Mouse (Mus musculus) midbrain, embryonic 13.5 days (tissue): ENCODE results near the gene Sumo3. TPM values are rescaled to one million over a fixed set of nuclear protein-coding genes. Genes with fewer than 3 reads are reported as not detected.

Experiments
- ATAC-seq: fragments of 200-750 bp; cut with Nextera tagmentation; 2 replicates; pipeline ENCODE4 v1.8.0; 2017; ENCODE audit warnings: mild to moderate bottlenecking, moderate TSS enrichment, moderate library complexity
- H3K27ac ChIP-seq: fragments of 300-500 bp; sonication (generic); 2 replicates; pipeline ENCODE4 v1.5.1; 2015; ENCODE audit warnings: inconsistent platforms, mild to moderate bottlenecking, moderate library complexity
- H3K27me3 ChIP-seq: fragments of 300-500 bp; sonication (generic); 2 replicates; pipeline ENCODE4 v1.6.1; 2015; ENCODE audit warnings: mild to moderate bottlenecking, inconsistent platforms
- H3K36me3 ChIP-seq: fragments of 300-500 bp; sonication (generic); 2 replicates; pipeline ENCODE4 v1.6.1; 2015; ENCODE audit warnings: mild to moderate bottlenecking, inconsistent platforms
- H3K4me1 ChIP-seq: fragments of 300-500 bp; sonication (generic); replicated peaks from 2 replicates; pipeline ENCODE4 v1.6.1; 2015; ENCODE audit warnings: inconsistent platforms
- H3K4me2 ChIP-seq: fragments of 300-500 bp; sonication (generic); replicated peaks from 2 replicates; pipeline ENCODE4 v1.6.1; 2015; ENCODE audit warnings: moderate library complexity, mild to moderate bottlenecking, inconsistent platforms
- H3K4me3 ChIP-seq: fragments of 300-500 bp; sonication (generic); replicated peaks from 2 replicates; pipeline ENCODE4 v1.5.1; 2015; ENCODE audit warnings: mild to moderate bottlenecking, inconsistent platforms
- H3K9ac ChIP-seq: fragments of 300-500 bp; sonication (generic); replicated peaks from 2 replicates; pipeline ENCODE4 v1.6.1; 2015; ENCODE audit warnings: mild to moderate bottlenecking, inconsistent platforms
- H3K9me3 ChIP-seq: fragments of 300-500 bp; sonication (generic); 2 replicates; pipeline ENCODE4 v1.6.1; 2016; ENCODE audit warnings: mild to moderate bottlenecking, inconsistent platforms
- WGBS: fragments of 180-500 bp; shearing (Covaris S2); methylation state at CpG from one replicate; pipeline ENCODE4 v1.1.7; 2015; 5-methylcytosine and 5-hydroxymethylcytosine counted together
- polyA plus RNA-seq: library from polyadenylated mRNA; unstranded; fragments of >200 nt; fragmentation: Nextera tagmentation; extraction: Ambion mirVana; gene quantifications from 2 replicates; pipeline ENCODE4 v1.2.1, GENCODE M21; 2015

Gene Sumo3
- polyA plus RNA-seq, 1 experiment from 2014 or later, result 302 TPM

- H3K4me3 ChIP-seq, result no peak overlapping the region
- 84% methylated on average over 6 of the region's 6 CpGs for WGBS
- H3K27ac ChIP-seq, result no peak overlapping the region
- peaks cover 17% of the 10 kb centered on the region for H3K4me1 ChIP-seq
- H3K27me3 ChIP-seq, result no peaks in the 10 kb centered on the region
- no peaks in the 10 kb centered on the region for H3K9me3 ChIP-seq
- peaks cover 86% of the 10 kb centered on the region for H3K36me3 ChIP-seq
- ATAC-seq, result no peak
- no peak overlapping the region for H3K9ac ChIP-seq
- H3K4me2 ChIP-seq, result no peak overlapping the region
Measured at GRCm38 (mm10) chr10:77591546-77591945, 14.4 kb upstream of the Sumo3 start.

GRCm38 (mm10) chr10:77596060-77596459 lies 9.8 kb upstream of the Sumo3 start:
- WGBS, result 98% methylated on average over 2 of the region's 2 CpGs

GRCm38 (mm10) chr10:77603021-77603420 lies 2.9 kb upstream of the Sumo3 start:
- H3K4me2 ChIP-seq, result no peak overlapping the region
- 63% methylated on average over 4 of the region's 4 CpGs for WGBS
- no peaks in the 10 kb centered on the region for H3K9me3 ChIP-seq
- H3K27ac ChIP-seq, result no peak overlapping the region
- H3K4me1 ChIP-seq, result peaks cover 14% of the 10 kb centered on the region
- peaks cover 14% of the 10 kb centered on the region for H3K36me3 ChIP-seq
- no peaks in the 10 kb centered on the region for H3K27me3 ChIP-seq
- ATAC-seq, result no peak
- H3K4me3 ChIP-seq, result no peak overlapping the region
- H3K9ac ChIP-seq, result no peak overlapping the region

More at GRCm38 (mm10) chr10:77596060-77596459, 9.8 kb upstream of the Sumo3 start:
- no peaks in the 10 kb centered on the region for H3K27me3 ChIP-seq
- no peak for ATAC-seq
- H3K9ac ChIP-seq, result no peak overlapping the region
- H3K36me3 ChIP-seq, result peaks cover 78% of the 10 kb centered on the region
- no peaks in the 10 kb centered on the region; the same call in 1 of the 2 replicates for H3K4me1 ChIP-seq
- no peak overlapping the region for H3K4me3 ChIP-seq
- no peak overlapping the region for H3K27ac ChIP-seq
- no peak overlapping the region for H3K4me2 ChIP-seq
- H3K9me3 ChIP-seq, result no peaks in the 10 kb centered on the region

GRCm38 (mm10) chr10:77604111-77604510 lies 1.8 kb upstream of the Sumo3 start:
- H3K4me2 ChIP-seq, result no peak overlapping the region
- H3K9ac ChIP-seq, result no peak overlapping the region
- H3K27ac ChIP-seq, result no peak overlapping the region
- no peaks in the 10 kb centered on the region for H3K9me3 ChIP-seq
- peaks cover 22% of the 10 kb centered on the region for H3K4me1 ChIP-seq
- no peak for ATAC-seq
- no peaks in the 10 kb centered on the region for H3K27me3 ChIP-seq
- H3K4me3 ChIP-seq, result no peak overlapping the region
- 95% methylated on average over 6 of the region's 6 CpGs for WGBS
- H3K36me3 ChIP-seq, result peaks cover 3% of the 10 kb centered on the region

GRCm38 (mm10) chr10:77604958-77605357 lies 939 bp upstream of the Sumo3 start:
- 0 out of 2 replicates have a peak overlapping the region, but pooled peaks have one; percentile 92 for H3K27ac ChIP-seq
- H3K27me3 ChIP-seq, result no peaks in the 10 kb centered on the region
- no peak for ATAC-seq
- WGBS, result 93% methylated on average over 5 of the region's 5 CpGs
- H3K9me3 ChIP-seq, result no peaks in the 10 kb centered on the region
- H3K4me3 ChIP-seq, result no peak overlapping the region
- peaks cover 5% of the 10 kb centered on the region for H3K36me3 ChIP-seq
- no peak overlapping the region for H3K4me2 ChIP-seq
- H3K9ac ChIP-seq, result no peak overlapping the region
- peaks cover 22% of the 10 kb centered on the region for H3K4me1 ChIP-seq

GRCm38 (mm10) chr10:77605368-77605767 lies 529 bp upstream of the Sumo3 start:
- peak overlapping the region; percentile 85; the same call in 1 of the 2 replicates for H3K9ac ChIP-seq
- H3K4me2 ChIP-seq, result peak overlapping the region; percentile 79
- no peaks in the 10 kb centered on the region for H3K27me3 ChIP-seq
- H3K9me3 ChIP-seq, result no peaks in the 10 kb centered on the region
- WGBS, result 32% methylated on average over 1 of the region's 1 CpGs
- H3K4me1 ChIP-seq, result peaks cover 22% of the 10 kb centered on the region
- peak overlapping the region; percentile 76 for H3K4me3 ChIP-seq
- ATAC-seq, result peak; percentile 21; the same call in 1 of the 2 replicates
- peak overlapping the region; percentile 92 for H3K27ac ChIP-seq
- H3K36me3 ChIP-seq, result peaks cover 9% of the 10 kb centered on the region

GRCm38 (mm10) chr10:77606855-77607254 lies 958 bp downstream of the Sumo3 start:
- peaks cover 24% of the 10 kb centered on the region for H3K36me3 ChIP-seq
- peaks cover 25% of the 10 kb centered on the region for H3K4me1 ChIP-seq
- peak overlapping the region; percentile 85 for H3K9ac ChIP-seq
- peak overlapping the region; percentile 79 for H3K4me2 ChIP-seq
- no peaks in the 10 kb centered on the region for H3K27me3 ChIP-seq
- no peaks in the 10 kb centered on the region for H3K9me3 ChIP-seq
- ATAC-seq, result peak; percentile 62
- peak overlapping the region; percentile 76 for H3K4me3 ChIP-seq
- WGBS, result 51% methylated on average over 7 of the region's 7 CpGs
- H3K27ac ChIP-seq, result peak overlapping the region; percentile 92

GRCm38 (mm10) chr10:77607441-77607840 lies 1.5 kb downstream of the Sumo3 start:
- Histone ChIP-seq H3K9ac (peak overlapping the region; percentile 85; the same call in 1 of the 2 replicates), H3K9me3 (no peaks in the 10 kb centered on the region), H3K27me3 (no peaks in the 10 kb centered on the region), H3K4me1 (peaks cover 25% of the 10 kb centered on the region), H3K27ac (no peak overlapping the region), H3K4me3 (peak overlapping the region; percentile 76), H3K36me3 (peaks cover 29% of the 10 kb centered on the region), H3K4me2 (peak overlapping the region; percentile 79)
- ATAC-seq, result no peak
- WGBS, result 77% methylated on average over 5 of the region's 5 CpGs

- H3K27ac ChIP-seq, result no peak overlapping the region
- peaks cover 25% of the 10 kb centered on the region for H3K4me1 ChIP-seq
- no peak for ATAC-seq
- H3K27me3 ChIP-seq, result no peaks in the 10 kb centered on the region
- no peak overlapping the region for H3K4me2 ChIP-seq
- no peaks in the 10 kb centered on the region for H3K9me3 ChIP-seq
- H3K9ac ChIP-seq, result no peak overlapping the region
- peaks cover 41% of the 10 kb centered on the region for H3K36me3 ChIP-seq
- WGBS, result 78% methylated on average over 8 of the region's 8 CpGs
- H3K4me3 ChIP-seq, result no peak overlapping the region
Measured at GRCm38 (mm10) chr10:77608589-77608988, 2.7 kb downstream of the Sumo3 start.

- Histone ChIP-seq H3K9ac (peak overlapping the region; percentile 33; the same call in 1 of the 2 replicates), H3K4me1 (peaks cover 25% of the 10 kb centered on the region), H3K4me2 (no peak overlapping the region), H3K27me3 (no peaks in the 10 kb centered on the region), H3K4me3 (no peak overlapping the region), H3K27ac (no peak overlapping the region), H3K9me3 (no peaks in the 10 kb centered on the region), H3K36me3 (peaks cover 58% of the 10 kb centered on the region)
- ATAC-seq, result no peak
- WGBS, result 94% methylated on average over 8 of the region's 8 CpGs
Measured at GRCm38 (mm10) chr10:77610221-77610961, 4.5 kb downstream of the Sumo3 start.

GRCm38 (mm10) chr10:77613409-77613808 lies 7.5 kb downstream of the Sumo3 start:
- no peaks in the 10 kb centered on the region for H3K27me3 ChIP-seq
- no peaks in the 10 kb centered on the region for H3K9me3 ChIP-seq
- no peak overlapping the region for H3K9ac ChIP-seq
- H3K27ac ChIP-seq, result no peak overlapping the region
- 96% methylated on average over 3 of the region's 3 CpGs for WGBS
- H3K36me3 ChIP-seq, result peaks cover 88% of the 10 kb centered on the region
- H3K4me1 ChIP-seq, result peaks cover 7% of the 10 kb centered on the region
- ATAC-seq, result no peak
- no peak overlapping the region for H3K4me3 ChIP-seq
- no peak overlapping the region for H3K4me2 ChIP-seq

GRCm38 (mm10) chr10:77615647-77616046 lies 9.8 kb downstream of the Sumo3 start:
- Histone ChIP-seq H3K4me2 (no peak overlapping the region), H3K4me1 (0 out of 2 replicates have a peak, but pooled peaks cover 3% of the 10 kb centered on the region), H3K9me3 (no peaks in the 10 kb centered on the region), H3K4me3 (no peak overlapping the region), H3K9ac (no peak overlapping the region), H3K27ac (no peak overlapping the region), H3K36me3 (peaks cover 77% of the 10 kb centered on the region), H3K27me3 (no peaks in the 10 kb centered on the region)
- ATAC-seq, result no peak
- WGBS, result 91% methylated on average over 8 of the region's 8 CpGs
